Mouse (Mus musculus) duodenum, adult 2 months (tissue): Measurements from ENCODE around the gene Tada2b. TPM values are rescaled to one million over a fixed set of nuclear protein-coding genes. Genes with fewer than 3 reads are reported as not detected.

Source experiments
- polyA plus RNA-seq: library from polyadenylated mRNA; depleted of rRNA; stranded (reverse); fragments of >200 nt; gene quantifications from 2 replicates; pipeline ENCODE4 v1.2.3, GENCODE M21; 2012; ENCODE audit warnings: low replicate concordance; rRNA removed

The Tada2b gene
- polyA plus RNA-seq, result 6.2 and 8.3 TPM in 2 replicates

GRCm38 (mm10) chr5:36484171-36484990 lies at the start of gene Tada2b, which contains the start of gene Ccdc96:
Gene Tada2b (minus strand): TSS chr5:36484285.
Gene Ccdc96 (plus strand): TSS chr5:36484588.

GRCm38 (mm10) chr5:36464709-36465661 lies 19.1 kb downstream of the Tada2b start, which contains the start of gene Grpel1:
Gene Grpel1 (plus strand): TSS chr5:36464998.

Other genes with a start within 250 kb of the Tada2b start
- gene Sorcs2, start 86.1 kb downstream of the Tada2b start, polyA plus RNA-seq, result 3.7 and 6.2 TPM in 2 replicates
- gene Grpel1, start 19.3 kb downstream of the Tada2b start, polyA plus RNA-seq, result 5.0 and 12.0 TPM in 2 replicates
- gene Ccdc96, start 303 bp upstream of the Tada2b start, polyA plus RNA-seq, result 0.05 TPM in 1 of 2 replicates, not detected in the other
- gene Tbc1d14, start 109.0 kb upstream of the Tada2b start, polyA plus RNA-seq, result 17.5 and 18.0 TPM in 2 replicates
- 17.5 and 28.8 TPM in 2 replicates for gene D5Ertd579e, start 211.7 kb upstream of the Tada2b start, polyA plus RNA-seq